Mouse (Mus musculus): ENCODE results near the gene Rnf187. TPM values are rescaled to one million over a fixed set of nuclear protein-coding genes. Genes with fewer than 3 reads are reported as not detected.

Rnf187 gene
- polyA plus RNA-seq (2012; rRNA removed) (80.8 and 83.3 TPM in 2 replicates), polyA plus RNA-seq (2014; fragmentation: Nextera tagmentation; extraction: Ambion mirVana) (104 and 120 TPM in 2 replicates)

DNA sequence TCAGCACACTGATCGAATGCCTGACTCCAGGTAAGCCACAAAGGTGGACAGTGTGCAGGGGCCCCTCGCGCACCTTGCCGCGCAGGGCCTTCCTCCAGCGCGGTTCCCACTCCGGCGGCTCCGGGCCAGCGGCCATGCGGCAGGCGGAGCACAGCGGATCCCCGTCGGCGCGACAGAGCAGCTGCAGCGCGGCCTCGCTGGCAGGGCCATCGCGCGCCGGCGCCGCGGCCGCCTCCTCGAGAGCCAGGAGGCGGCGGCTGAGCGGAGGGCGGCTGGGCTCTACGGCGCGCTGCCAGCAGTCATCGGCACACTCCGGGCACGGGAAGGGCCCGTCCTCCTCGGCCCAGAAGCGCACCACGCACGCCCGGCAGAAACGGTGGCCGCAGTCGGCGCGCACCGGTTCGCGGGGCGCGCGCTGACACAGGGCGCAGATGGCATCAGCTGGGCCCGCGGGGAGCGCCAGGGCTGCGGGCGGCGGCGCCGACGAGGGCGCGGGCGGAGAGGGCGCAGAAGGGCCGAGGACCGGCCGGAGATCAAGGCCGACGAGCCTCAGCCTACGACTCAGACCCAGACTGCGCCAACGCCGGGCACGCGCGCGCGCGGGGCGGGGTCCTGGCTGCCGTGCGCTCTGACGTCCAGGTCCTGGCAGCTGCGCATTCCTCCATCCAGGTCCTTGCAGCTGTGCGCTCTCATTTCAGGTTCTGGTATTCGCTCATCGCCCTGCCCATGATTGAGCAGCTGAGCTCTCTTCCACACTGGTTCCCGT, at the start of gene Rnf187:
TSS of gene Rnf187 (minus strand) at position 595 of the 766 bp plus-strand sequence.
- under 1% methylated on average over 87 of the region's 95 CpGs for WGBS (ENCODE audit: insufficient replicate concordance)
- TF ChIP-seq EP300 (IDR thresholded peaks at IDR 0.05; ENCODE audit: low read depth) (peak; percentile 91), CTCF (IDR thresholded peaks at IDR 0.05; ENCODE audit: low read depth) (no peak; the same call in 1 of the 2 replicates)
- ATAC-seq (ENCODE audit: insufficient read depth): peak; percentile 98
- H3K9me3 ChIP-seq (ENCODE audit: control insufficient read depth, low read length): no peaks in the 10 kb centered on the region
- peaks cover 9 to 14% of the 10 kb centered on the region in 2 experiments for H3K4me1 ChIP-seq (replicated peaks; ENCODE audit: control insufficient read depth in 2 of 2, insufficient read depth in 2 of 2, low read length in 1 of 2)
- H3K27ac ChIP-seq: peak within 1 kb of the TSS; percentile 83
- peak within 1 kb of the TSS; percentile 74 to 84 for H3K4me3 ChIP-seq (ENCODE audit: insufficient read depth in 1 of 2, low read depth in 2 of 2, low read length in 2 of 2)
- H3K4me2 ChIP-seq (ENCODE audit: low read depth): peak within 1 kb of the TSS; percentile 93
- peak within 1 kb of the TSS; percentile 87 for H3K9ac ChIP-seq (replicated peaks)
- peaks cover 17% of the 10 kb centered on the region for H3K36me3 ChIP-seq (replicated peaks; ENCODE audit: control insufficient read depth, insufficient read depth, low read depth)
- peak in 2 of 3 experiments; percentile 75 to 78 for DNase-seq (ENCODE audit: low read depth in 3 of 3, low spot score in 3 of 3)
- peaks cover 2% of the 10 kb centered on the region for H3K27me3 ChIP-seq (ENCODE audit: control insufficient read depth, insufficient read depth, low read length)

DNA sequence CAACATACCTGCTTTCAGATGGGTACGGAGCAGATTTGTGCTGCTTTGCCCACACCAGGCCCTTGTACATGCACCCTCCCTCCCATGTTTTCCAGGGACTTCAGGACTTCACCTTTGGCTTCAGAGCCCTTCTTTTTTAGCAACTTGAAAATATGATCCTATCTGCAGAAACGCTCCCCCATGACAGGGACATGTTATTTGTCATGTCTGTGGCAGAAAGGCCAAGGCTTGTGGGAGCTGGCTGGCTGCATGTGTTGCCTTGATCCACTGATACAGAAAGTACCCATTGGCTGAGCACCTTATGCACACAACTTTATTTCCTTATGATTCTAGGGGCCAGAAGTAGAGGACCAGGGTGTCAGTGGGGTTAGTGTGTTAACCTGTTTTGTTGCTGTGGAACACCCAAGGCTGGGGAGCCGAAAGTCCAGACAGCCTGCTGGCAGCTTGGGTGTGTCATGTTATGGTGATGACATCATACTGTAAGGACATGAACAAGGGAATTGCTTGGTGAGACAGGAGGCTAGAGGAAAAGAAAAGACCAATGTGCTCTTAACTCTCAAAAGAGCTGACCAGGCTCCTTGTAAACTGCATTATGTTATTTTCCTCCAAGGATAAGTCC, 46.7 kb upstream of the Rnf187 start:
- Histone ChIP-seq H3K27me3 (ENCODE audit: control insufficient read depth, insufficient read depth, low read length) (no peaks in the 10 kb centered on the region), H3K4me3 (ENCODE audit: insufficient read depth in 1 of 2, low read depth in 2 of 2, low read length in 2 of 2) (no peak overlapping the region), H3K9me3 (ENCODE audit: control insufficient read depth, low read length) (no peaks in the 10 kb centered on the region), H3K4me1 (replicated peaks; ENCODE audit: control insufficient read depth in 2 of 2, insufficient read depth in 2 of 2, low read length in 1 of 2) (peaks cover 0 to 3% of the 10 kb centered on the region in 2 experiments; a peak in 1 of 4 replicates), H3K36me3 (replicated peaks; ENCODE audit: control insufficient read depth, insufficient read depth, low read depth) (peaks cover 23% of the 10 kb centered on the region), H3K9ac (replicated peaks) (no peak overlapping the region), H3K27ac (no peak overlapping the region), H3K4me2 (ENCODE audit: low read depth) (no peak overlapping the region)
- TF ChIP-seq EP300 (IDR thresholded peaks at IDR 0.05; ENCODE audit: low read depth) (no peak), CTCF (IDR thresholded peaks at IDR 0.05; ENCODE audit: low read depth) (no peak)
- ATAC-seq (ENCODE audit: insufficient read depth): no peak
- no peak for DNase-seq (ENCODE audit: low read depth in 3 of 3, low spot score in 3 of 3)
- WGBS (ENCODE audit: insufficient replicate concordance): 73% methylated on average over 3 of the region's 3 CpGs

DNA sequence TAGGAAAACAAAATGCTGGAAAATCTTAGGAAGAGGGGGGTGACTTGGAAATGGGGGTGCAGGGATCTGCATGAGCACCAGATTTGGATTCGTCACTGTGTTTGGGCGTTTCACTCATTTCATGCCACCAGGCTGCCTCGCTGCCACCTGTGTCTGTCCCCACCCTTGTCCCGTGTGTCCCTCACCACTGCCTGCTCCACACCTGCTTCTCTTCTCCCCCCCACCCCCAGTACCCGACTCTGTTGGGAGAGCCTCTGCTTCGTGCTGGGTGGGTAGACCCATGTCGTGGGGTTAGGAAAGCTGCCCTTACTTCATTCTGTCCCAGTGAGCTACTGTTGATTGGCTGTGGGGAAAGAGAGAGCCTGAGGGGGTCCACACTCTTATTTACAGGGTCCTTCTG, 45.9 kb upstream of the Rnf187 start:
- ATAC-seq (ENCODE audit: insufficient read depth) (no peak), DNase-seq (ENCODE audit: low read depth in 3 of 3, low spot score in 3 of 3) (no peak)
- H3K36me3 ChIP-seq (replicated peaks; ENCODE audit: control insufficient read depth, insufficient read depth, low read depth): peaks cover 23% of the 10 kb centered on the region
- no peak for TF ChIP-seq EP300 (IDR thresholded peaks at IDR 0.05; ENCODE audit: low read depth)
- no peak for TF ChIP-seq CTCF (IDR thresholded peaks at IDR 0.05; ENCODE audit: low read depth)
- no peak overlapping the region for H3K4me2 ChIP-seq (ENCODE audit: low read depth)
- no peak overlapping the region for H3K9ac ChIP-seq (replicated peaks)
- H3K9me3 ChIP-seq (ENCODE audit: control insufficient read depth, low read length): no peaks in the 10 kb centered on the region
- H3K27me3 ChIP-seq (ENCODE audit: control insufficient read depth, insufficient read depth, low read length): no peaks in the 10 kb centered on the region
- no peak overlapping the region for H3K27ac ChIP-seq
- 71% methylated on average over 7 of the region's 7 CpGs for WGBS (ENCODE audit: insufficient replicate concordance)
- no peak overlapping the region for H3K4me3 ChIP-seq (ENCODE audit: insufficient read depth in 1 of 2, low read depth in 2 of 2, low read length in 2 of 2)
- H3K4me1 ChIP-seq (replicated peaks; ENCODE audit: control insufficient read depth in 2 of 2, insufficient read depth in 2 of 2, low read length in 1 of 2): peaks cover 0 to 7% of the 10 kb centered on the region in 2 experiments; a peak in 2 of 4 replicates

DNA sequence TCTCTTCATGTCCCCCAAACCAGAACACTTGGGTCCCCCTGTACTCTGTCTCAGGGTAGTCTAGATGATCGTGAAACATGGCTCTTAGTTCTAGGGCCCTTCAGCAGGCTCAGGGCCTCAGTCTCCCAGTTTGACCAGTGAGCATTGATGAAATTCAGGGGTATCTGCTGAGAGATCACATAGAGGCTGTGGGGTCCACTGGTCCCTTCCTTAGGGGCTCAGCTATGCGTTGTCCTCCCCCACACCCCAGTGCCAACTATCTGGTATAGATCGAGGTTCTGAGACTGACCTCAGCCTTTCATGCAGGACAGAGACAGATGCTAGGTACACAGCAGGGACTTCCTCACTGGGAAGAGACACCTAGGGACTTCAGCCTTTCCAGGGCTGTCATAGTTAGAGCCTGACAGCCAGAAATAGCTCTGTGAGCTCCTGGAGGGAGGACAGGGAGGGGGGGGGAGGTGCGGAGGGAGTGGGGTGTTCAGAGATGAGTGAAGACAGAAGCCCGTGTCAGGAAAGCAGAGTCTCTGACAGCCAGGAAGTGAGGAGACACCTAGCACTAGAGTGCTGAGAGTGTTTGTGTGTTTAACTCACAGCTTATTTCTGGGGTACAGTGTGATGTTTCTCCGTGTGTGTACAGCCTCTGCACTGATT, 45.1 kb upstream of the Rnf187 start:
- Histone ChIP-seq H3K9me3 (ENCODE audit: control insufficient read depth, low read length) (no peaks in the 10 kb centered on the region), H3K4me3 (ENCODE audit: insufficient read depth in 1 of 2, low read depth in 2 of 2, low read length in 2 of 2) (no peak overlapping the region), H3K36me3 (replicated peaks; ENCODE audit: control insufficient read depth, insufficient read depth, low read depth) (peaks cover 23% of the 10 kb centered on the region), H3K4me2 (ENCODE audit: low read depth) (no peak overlapping the region), H3K9ac (replicated peaks) (no peak overlapping the region), H3K27ac (no peak overlapping the region), H3K4me1 (replicated peaks; ENCODE audit: control insufficient read depth in 2 of 2, insufficient read depth in 2 of 2, low read length in 1 of 2) (peaks cover 7 to 14% of the 10 kb centered on the region in 2 experiments), H3K27me3 (ENCODE audit: control insufficient read depth, insufficient read depth, low read length) (no peaks in the 10 kb centered on the region)
- ATAC-seq (ENCODE audit: insufficient read depth): no peak
- DNase-seq (ENCODE audit: low read depth in 3 of 3, low spot score in 3 of 3): no peak
- WGBS (ENCODE audit: insufficient replicate concordance): 75% methylated on average over 6 of the region's 6 CpGs
- no peak for TF ChIP-seq CTCF (IDR thresholded peaks at IDR 0.05; ENCODE audit: low read depth)
- TF ChIP-seq EP300 (IDR thresholded peaks at IDR 0.05; ENCODE audit: low read depth): no peak

Data from liver, embryonic 14.5 days (tissue).